Mouse (Mus musculus): ENCODE results near the gene Gm7347.
"Not testable (repeated sequence)": the region's sequence is repeated elsewhere in the genome, so short reads cannot be mapped to it uniquely, and the experiment has no call there.

GRCm38 (mm10) chr5:26058481-26058880, at the start of gene Gm7347:
- not testable (repeated sequence) for TF ChIP-seq CTCF (IDR thresholded peaks at IDR 0.05; ENCODE audit: borderline replicate concordance, control insufficient read depth, extremely low read depth, insufficient read depth, low read length, poor library complexity); POLR2A (IDR thresholded peaks at IDR 0.05; ENCODE audit: control insufficient read depth, extremely low read depth, insufficient read depth, low read length, poor library complexity)
